Mouse (Mus musculus) olfactory bulb, adult 2 months (tissue): ENCODE results near the gene Sec61b.

Experiments
- CTCF ChIP-seq: fragments of 200-500 bp; IDR thresholded peaks from 2 replicates; pipeline ENCODE4 v1.5.1; 2012; ENCODE audit warnings: low read depth, mild to moderate bottlenecking, low read length, moderate library complexity; ENCODE audit not compliant: insufficient read depth
- POLR2A ChIP-seq: fragments of 200-500 bp; IDR thresholded peaks from 2 replicates; pipeline ENCODE4 v1.6.1; 2012; ENCODE audit warnings: mild to moderate bottlenecking, low read depth, low read length, moderate library complexity; ENCODE audit not compliant: insufficient read depth

DNA sequence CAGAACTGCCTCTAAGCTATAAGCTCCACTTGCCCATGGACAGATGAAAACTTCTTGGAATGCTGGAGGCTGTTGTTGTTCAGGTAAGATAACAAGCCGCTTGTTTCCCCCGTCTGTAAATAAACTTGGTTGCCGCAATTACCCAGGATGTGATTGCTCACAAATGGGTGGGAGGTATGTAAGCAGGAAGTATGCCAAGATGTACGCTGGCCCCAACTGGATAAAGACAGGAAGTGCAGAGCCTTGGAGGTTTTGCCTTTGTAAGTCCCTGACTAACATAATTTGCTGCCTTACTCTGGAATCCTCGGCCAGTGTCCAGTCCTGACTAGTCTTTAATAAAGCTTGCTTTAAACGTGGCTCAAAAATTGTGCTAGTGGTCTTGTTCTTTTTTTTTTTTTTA, 43.9 kb upstream of the Sec61b start:
- TF ChIP-seq POLR2A (no peak), CTCF (no peak)
